Mouse (Mus musculus) Patski (cell line): Measurements from ENCODE around the gene Vinac1. TPM values are rescaled to one million over a fixed set of nuclear protein-coding genes. Genes with fewer than 3 reads are reported as not detected.
A peak's percentile ranks its signal among the peaks of the same experiment; 100 is the strongest.
"Not testable (repeated sequence)": the region's sequence is repeated elsewhere in the genome, so short reads cannot be mapped to it uniquely, and the experiment has no call there.

Source experiments
- ATAC-seq: fragments of 100-300 bp; one replicate; pipeline ENCODE4 v1.8.0; 2021
- CTCF ChIA-PET: fragments of 350-600 bp; sonication (Branson Sonifier 250); formaldehyde crosslinking; loops from one replicate; lab custom pipeline; 2022; ENCODE audit warnings: inconsistent platforms; lab: Charles Lee
- POLR2A ChIA-PET: fragments of 350-600 bp; sonication (Branson Sonifier 250); formaldehyde crosslinking; loops from one replicate; lab custom pipeline; 2022; ENCODE audit warnings: antibody characterized with exemption, inconsistent platforms; lab: Charles Lee
- DNase-seq: peaks from one replicate; pipeline ENCODE4 v3.0.0-alpha.2; 2011; ENCODE audit warnings: low read depth, low spot score
- H3K27me3 ChIP-seq: fragments of 371-371 bp; one replicate; pipeline ENCODE4 v1.5.1; 2021
- CTCF ChIP-seq: fragments of 100-300 bp; IDR thresholded peaks from one replicate; pipeline ENCODE4 v1.5.1; 2021
- in situ Hi-C: fragments of 300-500 bp; cut with MboI; formaldehyde crosslinking; loops from 3 replicates; pipeline ENCODE4 v1.11.1; 2018; ENCODE audit warnings: low pct_unique_long_range_greater_than_20kb, mixed read lengths
- polyA plus RNA-seq: library from polyadenylated mRNA; unstranded; gene quantifications from one replicate; pipeline ENCODE4 v1.2.3, GENCODE M21; 2021

The Vinac1 gene
- polyA plus RNA-seq, 1 experiment from 2014 or later = 0.04 TPM

DNA sequence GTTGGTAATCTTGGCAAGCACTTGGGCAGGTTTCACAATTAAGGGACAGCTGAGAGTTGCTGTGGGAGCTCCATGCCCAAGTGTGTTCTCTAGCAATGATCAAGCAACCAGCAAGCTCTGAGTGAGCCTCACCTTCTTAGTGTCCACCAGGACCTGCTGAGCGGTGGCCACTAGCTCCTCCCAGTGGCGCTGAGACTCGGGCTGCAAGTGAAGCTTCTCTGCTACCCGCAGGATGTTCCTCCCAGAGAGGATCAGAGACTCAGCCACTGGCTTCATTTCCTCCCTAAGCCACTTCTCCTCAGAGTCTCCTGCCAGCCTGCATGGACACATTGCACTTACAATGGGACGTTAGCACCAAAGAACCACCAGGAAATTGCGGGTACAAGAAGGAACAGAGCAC is 7.4 kb downstream of the Vinac1 start:
- no peak for ATAC-seq
- in situ Hi-C loops = no loop called here
- CTCF ChIA-PET = interaction anchor here (1.1 to 1.4 kb wide), 4 partner anchors 10 to 25 kb away, joined by 3 to 6 read pairs (median 3); no protein-coding TSS in a partner anchor
- no peaks in the 10 kb centered on the region for H3K27me3 ChIP-seq
- POLR2A ChIA-PET = no interaction called here
- no peak for TF ChIP-seq CTCF
- DNase-seq = no peak

DNA sequence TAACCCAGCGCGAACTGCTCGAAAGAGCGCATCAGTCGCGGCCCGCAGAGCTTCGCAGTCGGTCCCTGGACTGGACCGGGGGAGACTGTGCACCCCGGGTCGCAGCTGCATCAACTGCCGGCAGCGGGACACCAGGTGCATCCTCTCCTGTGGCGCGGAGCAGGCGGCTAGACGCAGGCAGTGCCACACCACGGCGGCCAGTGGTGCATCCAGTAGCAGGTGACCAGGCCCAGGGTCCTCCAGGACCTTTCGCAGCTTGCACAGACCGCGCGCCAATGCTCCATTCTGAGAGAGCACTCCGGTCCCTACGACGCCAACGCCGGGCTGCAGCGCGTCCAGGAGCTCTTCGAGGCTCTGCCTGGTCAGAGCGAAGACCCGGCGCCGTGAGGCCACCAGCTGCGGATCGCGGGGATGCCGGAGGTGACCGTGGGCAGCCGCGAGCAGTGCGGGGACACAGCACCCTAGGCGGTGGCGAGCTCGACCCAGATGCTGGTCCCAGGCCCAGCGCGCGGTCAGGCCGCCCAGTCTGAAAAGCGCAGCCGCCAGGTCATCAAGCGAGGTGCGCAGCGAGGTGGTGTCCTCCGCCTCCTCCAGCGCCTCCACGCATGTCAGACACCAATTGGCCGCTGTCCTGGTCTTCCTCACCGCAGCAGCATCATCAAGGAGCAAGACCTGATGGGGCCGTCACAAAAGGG is 8.9 kb downstream of the Vinac1 start:
- CTCF ChIA-PET = no interaction called here
- ATAC-seq (no peak), DNase-seq (no peak)
- in situ Hi-C loops = no loop called here
- H3K27me3 ChIP-seq = no peaks in the 10 kb centered on the region
- no peak for TF ChIP-seq CTCF
- POLR2A ChIA-PET = no interaction called here

DNA sequence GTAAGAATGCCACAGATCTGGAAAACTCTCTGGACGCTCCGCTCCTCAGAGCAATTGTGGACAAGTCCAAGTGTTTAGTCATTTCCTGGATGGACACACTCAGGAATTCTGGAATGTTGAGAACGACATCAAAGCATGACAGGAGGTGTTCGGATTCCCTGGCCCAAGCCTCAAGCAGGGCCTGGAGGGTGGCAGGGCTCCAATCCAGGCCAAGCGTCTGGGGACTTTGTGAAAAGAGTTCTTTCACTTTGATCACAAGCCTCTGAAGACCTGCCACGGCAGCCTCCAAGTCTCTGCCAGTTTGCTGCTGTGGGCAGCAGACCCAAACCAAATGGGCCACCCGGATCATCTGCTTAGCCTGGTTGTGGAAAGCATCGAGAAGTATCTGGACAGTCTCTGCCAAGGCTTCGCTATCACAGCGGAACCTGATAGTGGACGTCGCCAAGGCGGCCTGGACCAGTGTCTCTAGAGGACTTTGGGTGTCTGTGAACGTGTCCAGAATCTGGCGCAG is 9.5 kb downstream of the Vinac1 start:
- POLR2A ChIA-PET = no interaction called here
- no peaks in the 10 kb centered on the region for H3K27me3 ChIP-seq
- CTCF ChIA-PET = interaction anchor here (3.8 kb wide), 1 partner anchor 12 kb away, joined by 16 read pairs; no protein-coding TSS in a partner anchor
- TF ChIP-seq CTCF = no peak
- ATAC-seq (peak; percentile 57), DNase-seq (no peak)
- in situ Hi-C loops = no loop called here

DNA sequence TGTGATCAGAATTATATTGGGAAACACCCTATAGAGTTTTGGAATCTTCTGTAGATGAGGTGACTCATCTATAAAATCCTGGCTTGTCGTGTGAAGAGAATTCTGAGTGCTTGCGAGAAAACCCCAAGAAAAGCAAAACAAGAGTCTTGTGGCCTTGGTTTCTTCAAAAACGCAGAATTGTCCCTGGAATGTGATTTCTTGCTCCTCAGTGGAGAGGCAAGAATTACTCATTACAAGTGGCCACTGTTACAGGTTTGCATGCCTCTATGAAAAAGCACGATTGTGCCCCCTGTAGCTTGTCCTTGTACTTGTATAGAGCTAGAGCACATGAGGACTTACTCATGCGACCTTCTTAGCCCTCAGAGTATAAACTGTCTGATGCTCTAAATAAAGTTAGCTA is 12.6 kb downstream of the Vinac1 start:
- no peak for TF ChIP-seq CTCF
- ChIA-PET POLR2A (no interaction called here), CTCF (interaction anchor here (3.8 kb wide), 1 partner anchor 9 kb away, joined by 16 read pairs; no protein-coding TSS in a partner anchor)
- ATAC-seq = no peak
- H3K27me3 ChIP-seq = no peaks in the 10 kb centered on the region
- no peak for DNase-seq
- in situ Hi-C loops = no loop called here

DNA sequence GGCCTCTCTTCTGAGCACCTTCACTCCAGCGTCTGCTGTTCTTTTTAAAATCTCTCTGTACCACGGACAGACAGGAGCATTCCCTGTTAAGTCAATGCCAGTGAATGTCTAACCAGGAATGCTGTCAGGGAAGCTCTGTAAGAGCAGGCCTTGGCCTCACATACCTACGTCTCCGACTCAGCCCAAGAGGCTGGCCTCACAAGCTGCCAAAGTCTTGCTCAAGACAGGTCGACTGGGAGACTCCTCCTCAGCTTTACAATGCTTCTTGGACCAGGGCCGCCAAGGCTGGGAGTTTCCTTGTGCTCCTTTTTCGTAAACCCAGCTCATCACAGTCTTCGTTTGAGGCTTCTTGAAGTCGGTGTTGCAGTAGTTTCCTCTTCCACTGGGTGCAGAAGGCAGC is 23.2 kb downstream of the Vinac1 start:
- no peaks in the 10 kb centered on the region for H3K27me3 ChIP-seq
- DNase-seq (no peak), ATAC-seq (no peak)
- POLR2A ChIA-PET = no interaction called here
- no peak for TF ChIP-seq CTCF
- in situ Hi-C loops = no loop called here
- CTCF ChIA-PET = interaction anchor here (1.6 to 3.5 kb wide), 3 partner anchors 9 to 27 kb away, joined by 3 to 16 read pairs (median 7); no protein-coding TSS in a partner anchor

DNA sequence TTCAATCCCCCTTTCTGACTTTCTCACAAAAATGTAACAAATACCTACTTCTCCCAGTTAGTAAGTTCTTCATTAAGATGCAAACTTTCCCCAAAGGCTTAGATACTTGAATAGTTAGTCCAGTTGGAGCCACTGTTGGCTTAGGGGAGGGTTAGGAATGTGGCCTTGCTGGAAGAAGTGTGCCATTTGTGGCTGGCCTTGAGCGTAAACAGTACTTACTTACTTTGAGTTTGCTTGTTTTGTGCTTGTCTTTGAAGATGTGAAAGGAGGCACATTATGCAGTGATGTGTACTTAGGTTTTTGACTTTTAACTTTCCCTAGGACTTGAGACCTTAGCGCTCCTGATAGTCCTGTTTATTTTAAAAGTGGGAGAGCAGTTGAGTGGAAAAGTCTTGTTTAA is 27.9 kb downstream of the Vinac1 start:
- no peak for DNase-seq
- in situ Hi-C loops = no loop called here
- TF ChIP-seq CTCF = no peak
- ChIA-PET CTCF (interaction anchor here (1.9 kb wide), 1 partner anchor 27 kb away, joined by 5 read pairs; no protein-coding TSS in a partner anchor), POLR2A (no interaction called here)
- no peak for ATAC-seq
- H3K27me3 ChIP-seq = no peaks in the 10 kb centered on the region

DNA sequence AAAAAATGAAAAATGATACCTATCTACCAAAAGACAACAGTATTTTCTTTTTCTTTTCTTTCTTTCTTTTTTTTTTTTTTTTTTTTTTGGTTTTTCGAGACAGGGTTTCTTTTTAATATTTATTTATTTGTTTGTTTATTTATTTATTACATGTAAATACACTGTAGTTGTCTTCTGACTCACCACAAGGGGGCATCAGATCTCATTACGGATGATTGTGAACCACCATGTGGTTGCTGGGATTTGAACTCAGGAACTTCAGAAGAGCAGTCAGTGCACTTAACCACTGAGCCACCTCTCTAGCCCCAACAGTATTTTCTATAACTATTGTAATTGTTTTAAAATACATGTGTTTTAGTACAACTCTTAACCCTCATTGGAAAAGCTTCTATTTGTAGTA is 39.1 kb downstream of the Vinac1 start:
- ATAC-seq, H3K27me3 ChIP-seq, in situ Hi-C loops, DNase-seq, POLR2A ChIA-PET: not testable (repeated sequence)
- TF ChIP-seq CTCF = peak; percentile 63
- CTCF ChIA-PET = interaction anchor here (0.6 to 1.4 kb wide), 3 partner anchors 9 to 1684 kb away, joined by 3 read pairs; no protein-coding TSS in a partner anchor

DNA sequence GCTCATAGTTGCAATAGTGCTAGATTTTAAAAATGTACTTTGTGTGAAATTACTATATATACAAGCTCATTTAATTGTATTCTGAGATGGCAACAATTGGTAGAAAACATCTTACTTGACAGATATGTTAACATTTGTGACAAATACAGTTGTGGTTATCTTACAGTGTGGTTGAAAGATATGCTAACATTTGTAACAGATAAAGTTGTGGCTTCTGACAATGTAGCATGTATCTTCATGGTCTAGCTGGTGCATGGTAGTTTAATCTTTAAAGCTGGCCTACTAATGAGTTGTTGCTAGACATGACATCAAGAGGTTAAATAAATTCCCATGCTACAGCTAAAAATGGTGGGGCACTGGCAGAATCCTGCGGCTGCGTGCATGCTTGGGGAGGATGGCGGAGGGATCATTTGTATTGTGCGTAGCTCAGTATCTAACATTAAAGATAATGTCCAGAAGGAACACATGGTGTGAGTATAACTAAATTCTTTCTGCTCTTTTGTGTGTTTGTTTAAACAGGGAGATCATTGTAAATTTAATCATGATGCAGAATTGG is 41.7 kb downstream of the Vinac1 start:
- in situ Hi-C loops = no loop called here
- ChIA-PET CTCF (no interaction called here), POLR2A (no interaction called here)
- no peaks in the 10 kb centered on the region for H3K27me3 ChIP-seq
- no peak for ATAC-seq
- no peak for TF ChIP-seq CTCF
- DNase-seq = no peak

DNA sequence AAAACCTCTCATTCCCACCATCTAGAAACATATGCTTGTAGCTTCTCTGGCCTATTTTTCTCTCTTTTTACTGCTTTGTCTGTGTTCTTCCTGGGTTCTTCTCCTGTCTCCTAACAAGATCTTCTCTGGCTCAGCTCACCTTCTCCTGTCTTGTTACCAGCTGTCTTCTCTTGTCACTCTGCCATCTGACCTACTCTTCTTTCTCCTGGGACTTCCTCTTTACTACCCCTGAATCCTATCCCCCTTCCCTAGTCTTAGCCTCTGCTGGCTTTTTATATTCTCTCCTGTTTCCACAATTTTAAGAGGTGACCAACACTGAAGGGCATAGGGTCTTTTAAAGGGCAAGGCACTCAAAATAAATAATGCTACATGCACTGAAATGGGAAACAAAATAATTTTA is 43.1 kb downstream of the Vinac1 start:
- no peaks in the 10 kb centered on the region for H3K27me3 ChIP-seq
- POLR2A ChIA-PET = no interaction called here
- ATAC-seq (no peak), DNase-seq (no peak)
- TF ChIP-seq CTCF = no peak
- CTCF ChIA-PET = no interaction called here
- in situ Hi-C loops = no loop called here

DNA sequence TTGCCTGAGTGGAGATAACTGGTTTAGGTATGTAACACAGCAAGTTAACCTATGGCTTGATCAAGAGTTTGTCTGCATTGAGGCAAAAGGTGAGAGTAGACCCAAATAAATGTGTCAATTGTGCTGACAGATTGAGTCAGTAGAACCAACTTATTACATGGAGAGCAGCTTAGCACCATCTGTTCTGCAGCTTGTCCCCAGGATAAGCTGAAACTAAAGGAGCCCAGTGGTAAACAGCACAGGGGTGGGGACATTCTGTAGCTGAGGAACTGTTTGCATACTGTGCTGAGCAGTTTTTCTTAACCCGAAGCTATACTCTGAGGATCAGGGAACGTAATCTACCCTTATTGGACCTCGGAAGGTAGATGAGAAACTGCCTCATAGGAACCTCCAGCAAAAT is 63.2 kb downstream of the Vinac1 start:
- no peak for TF ChIP-seq CTCF
- CTCF ChIA-PET = interaction anchor here (1.3 kb wide), 1 partner anchor 15 kb away, joined by 3 read pairs; no protein-coding TSS in a partner anchor
- no peak for DNase-seq

DNA sequence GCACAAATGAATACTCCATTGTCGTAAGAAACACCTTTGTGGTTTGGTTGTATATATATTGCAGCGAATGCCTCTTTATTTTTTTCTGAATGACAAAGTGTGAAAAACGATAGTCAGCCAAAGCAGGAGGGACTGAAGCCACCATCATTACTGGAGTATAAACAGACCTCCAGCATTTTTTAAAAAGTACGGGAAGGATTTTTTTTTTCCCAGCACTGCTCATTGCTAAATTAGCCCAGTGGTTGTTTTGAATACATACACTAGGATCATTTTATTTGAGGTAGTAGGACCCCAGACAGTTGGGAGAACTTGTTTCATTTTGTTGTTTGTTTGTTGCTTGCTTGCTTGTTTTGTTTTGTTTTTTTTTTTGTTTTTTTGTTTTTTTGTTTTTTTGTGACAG is 72.4 kb downstream of the Vinac1 start:
- ChIA-PET CTCF (no interaction called here), POLR2A (no interaction called here)
- ATAC-seq (no peak), DNase-seq (no peak)
- in situ Hi-C loops = no loop called here
- TF ChIP-seq CTCF = no peak
- no peaks in the 10 kb centered on the region for H3K27me3 ChIP-seq

More for the DNA sequence above, 63.2 kb downstream of the Vinac1 start:
- H3K27me3 ChIP-seq = no peaks in the 10 kb centered on the region
- ATAC-seq = no peak
- POLR2A ChIA-PET = no interaction called here
- in situ Hi-C loops = no loop called here

Other genes starting within 250 kb of the Vinac1 start
- 32.1 TPM for gene Tmem87b, start 230.1 kb downstream of the Vinac1 start, polyA plus RNA-seq
- 9.4 TPM for gene Fbln7, start 185.2 kb downstream of the Vinac1 start, polyA plus RNA-seq
- 8.5 TPM for gene Zc3h8, start 104.1 kb downstream of the Vinac1 start, polyA plus RNA-seq
- gene Zc3h6, start 80.8 kb downstream of the Vinac1 start, polyA plus RNA-seq = 5.8 TPM
- gene Gm10762, start 80.4 kb downstream of the Vinac1 start, polyA plus RNA-seq = 4.8 TPM
- gene Ttl, start 17.8 kb upstream of the Vinac1 start, polyA plus RNA-seq = 18.1 TPM
- 26.7 TPM for gene Polr1b, start 52.8 kb upstream of the Vinac1 start, polyA plus RNA-seq
- 20.5 TPM for gene Chchd5, start 81.5 kb upstream of the Vinac1 start, polyA plus RNA-seq
- gene Slc20a1, start 150.6 kb upstream of the Vinac1 start, polyA plus RNA-seq = 78.8 TPM
- gene Ckap2l, start 249.0 kb upstream of the Vinac1 start, polyA plus RNA-seq = 27.6 TPM